Mouse (Mus musculus): Measurements from ENCODE around the gene Slc44a1.

Slc44a1 gene

DNA sequence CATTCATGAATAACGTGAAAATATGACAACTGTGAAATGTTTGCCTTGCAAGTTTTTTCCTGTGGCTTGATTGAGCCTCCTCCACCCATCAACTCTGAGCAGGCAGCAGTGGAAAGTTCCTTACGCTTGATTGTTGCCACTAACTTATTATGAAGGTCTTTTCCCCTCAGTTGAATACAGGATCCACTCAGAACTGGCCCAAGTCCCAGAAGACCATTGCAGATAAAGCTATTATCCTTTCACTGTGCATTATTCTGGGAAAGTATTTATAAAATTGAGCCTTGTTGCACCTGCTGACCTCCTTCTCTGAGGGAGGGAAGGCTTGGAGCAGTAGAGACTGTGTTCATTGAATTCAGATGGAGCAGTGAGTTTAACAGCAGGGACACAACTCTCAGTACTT is 86.2 kb downstream of the Slc44a1 start:
- peak; percentile 29 for DNase-seq (ENCODE audit: inconsistent ontology term)

GRCm38 (mm10) chr4:53535795-53536194 is 95.6 kb downstream of the Slc44a1 start:
- DNase-seq (ENCODE audit: inconsistent ontology term), result no peak

GRCm38 (mm10) chr4:53537101-53537500 is 96.9 kb downstream of the Slc44a1 start:
- no peak for DNase-seq (ENCODE audit: inconsistent ontology term)

DNA sequence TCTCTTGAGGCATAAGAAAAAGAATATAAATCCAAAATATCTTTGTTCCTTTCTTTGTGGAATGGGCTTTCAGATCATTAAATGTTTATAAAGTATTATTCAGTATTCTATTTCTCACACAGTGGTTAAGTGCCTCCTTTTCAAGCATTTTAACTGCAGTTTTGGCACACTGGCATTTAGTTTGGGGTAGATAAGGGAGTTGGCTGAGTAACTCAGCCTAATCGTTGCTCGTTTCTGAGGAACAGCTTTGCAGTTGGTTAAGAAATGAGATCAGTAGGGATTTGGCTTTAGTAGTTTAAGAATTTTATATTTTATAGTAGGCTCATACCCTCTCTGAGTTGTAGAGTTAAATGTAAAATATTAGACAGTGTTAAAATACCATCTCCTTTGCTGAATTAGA is 97.3 kb downstream of the Slc44a1 start:
- DNase-seq (ENCODE audit: inconsistent ontology term), result no peak

- DNase-seq (ENCODE audit: inconsistent ontology term), result no peak
Observed at GRCm38 (mm10) chr4:53538600-53538999, 98.4 kb downstream of the Slc44a1 start.

GRCm38 (mm10) chr4:53539929-53540328 is 99.7 kb downstream of the Slc44a1 start:
- DNase-seq (ENCODE audit: inconsistent ontology term), result no peak

- DNase-seq (ENCODE audit: inconsistent ontology term), result no peak
Observed at GRCm38 (mm10) chr4:53543421-53543820, 103.2 kb downstream of the Slc44a1 start.

- DNase-seq (ENCODE audit: inconsistent ontology term), result no peak
Observed at GRCm38 (mm10) chr4:53544889-53545288, 104.7 kb downstream of the Slc44a1 start.

GRCm38 (mm10) chr4:53547381-53547780 is 107.2 kb downstream of the Slc44a1 start:
- DNase-seq (ENCODE audit: inconsistent ontology term), result no peak

GRCm38 (mm10) chr4:53549375-53549774 is 109.2 kb downstream of the Slc44a1 start:
- DNase-seq (ENCODE audit: inconsistent ontology term), result no peak

DNA sequence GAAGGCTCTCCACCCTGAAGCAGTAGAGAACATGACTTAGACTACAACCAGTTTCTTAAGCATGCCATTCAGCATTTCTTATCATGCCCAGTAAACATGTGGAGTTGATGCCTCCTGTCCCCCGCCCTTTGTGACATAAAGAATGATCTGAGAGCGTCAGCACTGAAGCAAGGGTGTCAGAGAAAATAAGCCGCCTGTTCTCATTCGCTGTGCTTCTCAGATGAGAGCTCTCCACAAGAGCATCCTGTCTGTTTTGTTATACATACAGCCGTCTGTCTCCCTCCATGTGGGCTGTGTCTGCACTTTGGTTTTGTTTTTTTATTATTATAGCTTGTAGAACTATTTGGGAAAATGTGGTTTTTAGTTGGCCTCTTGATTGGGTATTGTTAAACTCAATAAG is 124.4 kb downstream of the Slc44a1 start:
- no peak for DNase-seq (ENCODE audit: inconsistent ontology term)

GRCm38 (mm10) chr4:53567065-53567464 is 126.9 kb downstream of the Slc44a1 start:
- DNase-seq (ENCODE audit: inconsistent ontology term), result no peak

GRCm38 (mm10) chr4:53575558-53575957 is 135.3 kb downstream of the Slc44a1 start:
- no peak for DNase-seq (ENCODE audit: inconsistent ontology term)

- DNase-seq (ENCODE audit: inconsistent ontology term), result no peak
Observed at GRCm38 (mm10) chr4:53587676-53588075, 147.5 kb downstream of the Slc44a1 start.

DNA sequence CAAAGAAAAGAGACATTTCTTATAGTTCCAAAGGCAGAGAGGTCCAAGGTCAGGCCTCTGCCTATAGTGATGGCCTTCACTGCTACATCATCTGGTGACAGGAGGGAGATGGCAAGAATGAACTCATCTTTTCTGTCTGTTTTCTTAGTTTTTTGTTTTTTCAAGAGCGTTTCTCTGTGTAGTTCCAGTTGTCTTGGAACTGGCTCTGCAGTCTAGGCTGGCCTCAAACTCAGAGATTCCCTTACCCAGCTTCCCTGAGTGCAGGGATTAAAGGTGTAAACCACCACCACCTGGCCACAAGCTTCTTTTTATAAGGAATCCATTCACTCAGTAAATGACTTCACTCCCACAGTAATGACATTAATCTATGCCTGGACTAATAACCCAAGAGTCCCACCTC is 148.7 kb downstream of the Slc44a1 start:
- no peak for DNase-seq (ENCODE audit: inconsistent ontology term)

DNA sequence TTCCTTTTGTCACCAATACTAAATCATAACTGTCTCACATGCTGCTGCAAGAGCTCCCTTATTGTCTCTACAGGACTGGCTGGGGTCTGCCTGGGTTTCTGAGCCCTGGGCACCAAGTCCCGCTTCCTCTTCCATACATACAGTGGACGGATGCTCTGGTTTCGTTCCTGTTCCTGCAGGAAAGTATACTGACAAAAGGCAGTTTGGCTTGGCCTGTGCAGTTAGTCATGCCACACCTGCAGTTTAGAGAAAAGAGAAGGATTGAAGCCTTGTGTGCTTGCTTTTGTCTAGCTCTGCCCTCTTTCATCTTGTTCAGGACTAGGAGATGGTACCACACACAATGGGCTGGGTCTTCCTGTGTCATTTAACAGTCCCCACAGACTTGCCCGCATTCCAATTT is 149.3 kb downstream of the Slc44a1 start:
- DNase-seq (ENCODE audit: inconsistent ontology term), result no peak

DNA sequence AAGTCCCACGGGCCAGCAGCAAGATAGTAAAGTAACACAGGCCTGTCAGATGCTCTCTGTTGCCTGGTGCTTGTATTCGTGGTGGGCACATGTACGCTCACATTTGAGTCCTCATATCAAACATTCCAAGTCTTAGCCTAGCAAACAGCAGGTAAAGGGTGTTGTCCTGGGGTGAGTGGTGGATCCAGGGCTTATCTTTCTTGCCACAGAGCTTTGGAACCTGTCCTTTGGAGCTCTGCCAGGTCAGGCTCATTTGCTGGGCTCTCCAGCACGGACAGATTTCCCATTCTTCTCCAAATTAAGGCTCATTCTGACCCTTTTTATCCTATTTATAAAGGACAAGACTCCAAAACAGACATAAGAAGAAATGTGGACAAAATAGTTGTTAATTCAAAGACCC is 149.9 kb downstream of the Slc44a1 start:
- DNase-seq (ENCODE audit: inconsistent ontology term), result no peak

DNA sequence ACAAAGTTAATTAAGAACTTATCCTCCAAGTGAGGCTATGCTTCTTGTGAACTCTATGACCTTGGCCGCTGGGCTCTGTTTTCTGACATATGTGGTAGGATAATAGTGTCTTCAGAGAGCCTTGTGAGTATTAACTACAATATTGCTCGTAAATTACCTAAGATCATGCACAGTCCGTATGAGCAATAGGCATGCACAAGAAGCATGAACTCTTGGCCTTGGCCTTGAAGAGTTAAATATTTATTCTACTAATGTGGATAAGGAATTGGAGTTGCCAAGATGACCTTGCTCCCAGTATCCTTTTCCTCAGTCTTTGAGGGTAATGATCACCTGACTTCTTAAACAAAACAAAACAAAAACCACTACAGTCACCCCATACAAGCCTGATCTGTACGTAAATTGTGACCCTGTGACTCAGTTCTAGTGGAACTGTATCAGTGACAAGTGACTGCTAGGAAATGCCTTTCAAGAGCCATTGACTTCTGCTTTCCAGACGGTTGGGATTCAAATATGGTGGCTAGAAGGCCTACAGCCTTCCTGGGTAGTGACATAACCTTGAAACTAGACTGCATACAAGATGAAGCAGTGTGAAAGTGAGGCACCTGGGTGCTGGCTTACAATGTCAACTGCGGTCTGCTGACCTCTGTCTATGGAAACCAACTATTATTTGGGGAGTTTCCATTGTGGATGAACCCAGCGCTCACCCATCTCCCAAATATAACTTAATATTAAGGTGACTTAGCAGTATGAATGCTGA is 150.7 kb downstream of the Slc44a1 start:
- DNase-seq (ENCODE audit: inconsistent ontology term), result no peak

DNA sequence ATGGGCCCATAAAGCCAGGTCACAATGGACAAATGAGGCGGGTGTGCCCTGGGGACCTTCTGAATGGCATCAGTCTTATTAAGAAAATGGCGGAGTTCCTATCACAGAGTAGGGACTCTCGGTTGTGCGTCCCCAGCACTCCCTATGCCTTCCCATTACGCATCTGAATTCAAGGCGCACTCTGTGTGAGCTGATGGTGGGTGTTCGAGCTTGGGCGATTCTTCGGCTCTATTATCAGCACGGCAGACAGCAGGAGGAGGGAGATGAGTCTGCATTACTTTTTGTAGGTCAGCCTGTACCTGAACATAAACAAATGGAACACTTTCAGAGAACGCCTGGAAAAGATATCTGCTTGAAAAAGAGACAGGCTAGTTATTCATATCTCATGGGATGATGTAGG is 151.3 kb downstream of the Slc44a1 start:
- no peak for DNase-seq (ENCODE audit: inconsistent ontology term)

GRCm38 (mm10) chr4:53591941-53592340 is 151.7 kb downstream of the Slc44a1 start:
- no peak for DNase-seq (ENCODE audit: inconsistent ontology term)

DNA sequence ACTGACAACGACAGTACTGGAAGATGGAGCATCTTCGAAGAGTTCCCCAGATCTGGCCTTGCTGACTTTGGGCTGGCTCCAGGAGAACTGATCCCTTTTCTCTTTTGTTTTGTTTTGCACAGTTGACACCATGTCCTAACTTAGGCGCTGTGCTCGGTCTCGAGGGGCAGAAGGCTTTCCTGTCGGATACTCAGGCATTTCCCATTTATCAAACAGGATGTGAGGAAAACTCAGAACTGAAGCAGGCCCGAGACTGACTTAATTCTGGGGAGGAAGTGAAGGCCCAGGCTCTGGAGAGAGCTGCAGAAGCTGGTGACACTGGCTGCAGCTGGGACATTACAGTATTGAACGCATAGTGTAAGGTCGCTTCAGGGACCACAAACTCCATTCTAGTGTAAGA is 152.2 kb downstream of the Slc44a1 start:
- DNase-seq (ENCODE audit: inconsistent ontology term), result no peak

- DNase-seq (ENCODE audit: inconsistent ontology term), result peak; percentile 63
Observed at GRCm38 (mm10) chr4:53594204-53594603, 154.0 kb downstream of the Slc44a1 start.

DNA sequence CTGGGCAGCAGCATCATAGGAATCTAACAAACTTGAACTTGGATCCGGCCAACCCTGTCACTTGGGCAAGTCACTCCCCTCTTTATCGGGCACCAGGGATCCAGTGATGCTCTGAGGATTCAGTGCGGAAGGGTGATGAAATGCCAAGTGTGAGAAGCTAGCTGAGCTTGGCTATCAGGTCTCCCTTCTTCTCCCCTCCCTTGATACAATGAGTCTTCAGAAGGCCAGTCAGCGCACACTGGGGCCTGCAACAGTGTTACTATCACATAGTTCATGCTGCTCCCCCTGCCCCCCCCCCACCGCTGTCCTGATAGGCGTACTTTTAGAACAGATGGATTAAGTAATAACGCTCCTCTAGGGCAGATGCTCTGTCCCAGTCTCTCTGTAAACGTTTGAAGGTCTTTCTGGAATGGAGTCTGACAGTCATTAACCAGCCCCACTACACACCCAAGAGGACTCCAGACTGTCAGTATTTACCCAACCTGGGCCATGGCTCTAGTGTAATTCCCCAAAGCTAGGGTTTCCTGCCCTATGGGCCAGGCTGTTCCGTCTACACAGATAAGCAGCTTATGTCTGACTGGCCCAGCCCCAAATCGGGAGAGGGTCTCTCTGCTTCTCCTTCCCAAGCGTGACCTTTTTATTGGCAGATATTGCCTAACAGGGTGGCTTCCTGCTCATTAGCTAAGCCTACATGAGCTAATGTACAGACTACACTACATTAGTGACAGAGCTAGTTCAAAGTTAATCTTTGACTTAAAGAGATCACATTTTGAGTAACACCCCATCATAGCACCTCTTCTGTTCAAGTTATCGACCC is 155.2 kb downstream of the Slc44a1 start:
- no peak for DNase-seq (ENCODE audit: inconsistent ontology term)
